Mouse (Mus musculus) olfactory bulb, adult 2 months (tissue): ENCODE results near the gene S100z.

ENCODE experiments used
- CTCF ChIP-seq: fragments of 200-500 bp; IDR thresholded peaks from 2 replicates; pipeline ENCODE4 v1.5.1; 2012; ENCODE audit warnings: low read depth, mild to moderate bottlenecking, low read length, moderate library complexity; ENCODE audit not compliant: insufficient read depth
- POLR2A ChIP-seq: fragments of 200-500 bp; IDR thresholded peaks from 2 replicates; pipeline ENCODE4 v1.6.1; 2012; ENCODE audit warnings: mild to moderate bottlenecking, low read depth, low read length, moderate library complexity; ENCODE audit not compliant: insufficient read depth

DNA sequence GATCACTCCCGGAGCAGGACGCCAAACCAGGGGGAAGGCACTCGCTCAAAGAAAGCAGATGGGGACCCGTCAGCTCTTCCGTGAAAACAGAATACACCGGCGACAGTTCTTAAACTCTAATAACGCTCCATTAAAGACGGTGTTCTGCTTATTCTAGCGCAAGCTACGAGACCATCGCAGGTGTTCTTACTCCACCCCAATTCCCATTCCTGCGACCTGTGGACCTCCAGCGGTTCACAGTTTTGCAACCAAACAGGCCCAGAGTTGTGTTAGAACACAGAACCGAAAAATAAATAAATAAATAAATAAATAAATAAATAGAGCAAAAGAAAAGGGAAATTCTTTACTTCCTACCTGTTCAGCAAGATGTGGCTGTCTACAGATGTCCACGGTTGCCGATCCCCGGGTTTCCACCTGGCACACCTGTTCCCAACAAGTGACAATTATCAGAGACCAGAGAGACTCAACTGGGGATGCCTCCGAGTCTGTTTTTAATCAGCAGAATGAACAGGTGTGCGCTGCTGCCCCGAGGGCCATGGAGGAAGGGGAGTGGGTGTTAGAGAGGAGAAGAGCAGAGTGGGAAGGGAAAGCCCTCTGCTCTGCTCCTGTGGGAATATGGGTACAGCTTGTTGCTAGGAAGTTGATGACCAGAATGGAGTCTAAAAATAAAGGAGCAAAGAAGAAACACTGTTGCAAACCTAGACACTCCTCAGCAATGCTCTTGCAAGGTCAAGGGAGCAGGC is at the start of gene S100z:
- TF ChIP-seq POLR2A (no peak), CTCF (no peak)
